Mouse (Mus musculus): ENCODE measurements around the gene Aida. TPM values are rescaled to one million over a fixed set of nuclear protein-coding genes. Genes with fewer than 3 reads are reported as not detected.

Gene Aida
- total RNA-seq, 1 experiment from 2014 or later, result 51.3 TPM

Other genes with a start within 250 kb of the Aida start
- gene Disp1, start 75.1 kb upstream of the Aida start, total RNA-seq (2021), result 12.5 and 13.4 TPM in 2 replicates
- gene Brox, start 679 bp downstream of the Aida start, total RNA-seq (2021), result 48.2 and 51.8 TPM in 2 replicates
- 158 and 174 TPM in 2 replicates for gene Mia3, start 73.0 kb downstream of the Aida start, total RNA-seq (2021)
- gene Taf1a, start 92.4 kb downstream of the Aida start, total RNA-seq (2021), result 14.9 and 16.0 TPM in 2 replicates
- gene Hhipl2, start 121.6 kb downstream of the Aida start, total RNA-seq (2021), result not detected in 2 replicates

All from adrenal gland, postnatal 14 days (tissue).